Mouse (Mus musculus) kidney, adult 11 months (tissue): Measurements from ENCODE around the gene Etnk2.

Source experiments
- DNase-seq: peaks from one replicate; pipeline ENCODE4 v3.0.0; 2022

The Etnk2 gene

DNA sequence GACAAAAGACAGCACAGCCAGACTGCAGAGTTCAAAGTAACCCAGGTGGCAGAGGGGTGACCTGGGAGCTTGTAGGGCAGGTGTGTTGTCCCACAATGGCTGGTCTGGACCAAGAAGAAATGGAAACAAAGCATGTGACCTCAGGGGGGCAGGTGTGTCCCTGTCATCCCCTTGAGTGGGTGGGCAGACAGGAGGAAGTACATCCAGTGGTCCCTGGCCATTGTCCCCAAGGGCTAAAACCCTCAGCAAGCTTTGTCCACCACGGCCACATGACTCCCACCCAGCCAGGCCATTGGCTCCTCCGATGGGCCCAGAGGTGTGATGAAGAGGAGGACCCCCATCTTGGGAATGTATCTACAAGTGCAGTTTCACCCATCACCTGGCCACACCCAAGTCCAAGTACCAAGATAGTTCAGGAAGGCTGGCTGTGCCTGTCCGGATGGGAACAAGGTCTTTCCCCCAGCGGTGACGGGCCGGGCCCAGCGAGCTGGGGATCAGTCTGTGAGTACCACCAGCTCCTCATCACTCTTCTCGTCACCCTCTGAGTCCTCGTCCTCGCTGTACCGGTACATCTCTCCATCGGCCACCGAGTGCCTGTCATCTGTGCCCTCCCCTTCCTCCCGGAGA lies 19.9 kb downstream of the Etnk2 start:
- DNase-seq = no peak

DNA sequence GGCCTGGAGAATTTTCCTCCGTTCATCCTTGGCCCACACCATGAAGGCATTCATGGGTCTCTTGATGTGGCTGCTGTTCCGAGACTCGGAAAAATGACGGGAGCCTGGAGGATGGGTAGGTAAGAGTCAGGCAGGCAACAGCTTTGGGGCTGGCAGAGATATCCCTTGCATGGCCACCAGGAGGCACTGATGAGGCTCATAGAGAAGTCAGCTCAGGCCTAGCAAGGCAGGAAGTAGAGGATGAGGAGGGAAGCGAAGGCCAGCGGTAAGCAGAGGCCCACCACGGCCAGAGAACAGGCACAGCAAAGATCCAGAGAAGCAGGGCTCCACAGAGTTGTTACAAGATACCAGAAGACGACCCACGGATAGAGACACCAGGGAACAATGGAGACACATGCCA lies 22.1 kb downstream of the Etnk2 start:
- DNase-seq = peak; percentile 77

DNA sequence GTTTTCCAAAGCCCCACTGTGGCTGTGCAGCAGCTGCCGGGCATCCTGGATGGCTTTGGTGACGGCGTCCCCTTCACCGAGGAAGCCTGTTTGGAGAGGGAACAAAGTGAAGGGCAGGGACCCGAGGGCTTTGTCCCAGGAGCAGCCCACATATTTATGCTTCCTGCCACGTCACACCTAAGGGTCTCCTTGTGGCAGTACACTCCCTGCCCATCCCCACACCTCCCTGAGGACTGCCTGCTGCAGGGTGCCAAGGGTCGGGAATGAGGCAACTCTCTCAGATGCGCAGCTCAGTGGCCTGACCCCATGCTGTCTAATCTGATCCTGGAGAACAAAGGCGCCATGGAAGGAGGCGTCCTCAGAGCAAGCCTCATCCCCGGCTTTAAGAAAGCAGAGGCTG lies 22.8 kb downstream of the Etnk2 start:
- DNase-seq = no peak

DNA sequence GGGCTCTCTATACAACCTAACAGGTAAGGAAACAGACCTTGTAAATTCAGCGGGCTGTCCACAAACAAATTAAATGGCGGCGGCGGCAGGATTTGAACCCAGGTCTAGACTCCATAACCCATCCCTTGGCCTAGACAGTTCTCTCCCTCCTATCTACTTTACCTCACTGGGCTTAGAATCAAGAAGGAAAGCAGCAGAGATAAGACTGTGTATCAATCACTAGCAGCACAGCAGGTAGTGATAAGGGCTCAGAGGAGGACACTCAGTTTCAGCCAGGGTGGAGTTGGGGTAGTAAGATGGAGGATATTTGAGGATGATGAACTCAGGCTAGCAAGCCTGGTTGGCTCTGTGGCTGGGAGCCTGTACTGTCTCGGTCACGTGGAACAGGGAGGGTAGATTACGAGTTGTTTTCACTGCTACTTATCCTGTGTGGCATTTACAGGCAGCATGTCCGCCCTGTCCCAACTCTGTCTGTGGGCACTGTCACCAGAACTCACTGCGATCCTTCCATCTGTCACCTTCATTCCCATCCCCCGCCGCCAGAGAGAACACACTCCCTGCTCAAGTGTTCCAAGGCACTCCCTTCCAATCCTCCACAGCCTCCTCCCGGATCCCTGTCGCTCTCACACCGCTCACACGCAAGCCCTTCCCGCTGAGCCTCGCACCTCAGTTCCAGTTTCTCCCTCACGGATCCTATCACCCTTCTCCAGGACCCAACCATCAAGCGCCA lies 24.3 kb downstream of the Etnk2 start:
- no peak for DNase-seq

DNA sequence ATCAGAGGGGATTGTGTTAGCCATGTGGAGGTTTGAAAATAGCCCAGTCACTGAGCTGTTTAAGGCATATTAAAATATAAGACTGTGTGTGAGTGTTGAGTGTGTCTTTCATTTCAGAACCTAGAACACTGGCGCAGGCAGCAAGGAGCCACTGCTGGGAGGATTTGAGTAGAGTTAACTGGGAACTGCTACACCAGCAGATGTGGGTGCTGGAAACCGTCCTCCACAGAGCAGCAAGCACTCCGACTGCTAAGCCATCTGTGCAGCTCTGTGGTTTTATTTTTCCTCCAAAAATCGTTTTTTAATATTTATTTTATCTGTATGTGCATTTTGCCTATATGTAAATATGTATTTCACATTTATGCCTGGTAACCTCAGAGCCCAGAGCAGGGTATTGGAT lies 31.3 kb downstream of the Etnk2 start:
- no peak for DNase-seq

DNA sequence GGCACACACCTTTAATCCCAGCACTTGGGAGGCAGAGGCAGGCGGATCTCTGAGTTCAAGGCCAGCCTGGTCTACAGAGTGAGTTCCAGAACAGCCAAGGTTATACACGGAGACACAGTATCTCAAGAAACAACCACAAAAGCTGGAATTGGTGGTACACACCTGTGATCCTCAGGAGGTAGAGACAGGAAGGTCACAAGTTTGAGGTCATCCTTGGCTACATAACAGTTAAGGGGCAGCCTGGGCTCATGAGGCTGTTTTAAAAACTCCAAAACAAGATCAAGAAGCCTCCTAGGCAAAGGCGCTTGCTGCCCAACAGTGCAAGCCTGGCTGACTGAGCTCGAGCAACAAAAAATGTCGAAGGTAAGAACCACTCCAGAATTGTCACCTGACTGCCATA lies 33.3 kb downstream of the Etnk2 start:
- no peak for DNase-seq

DNA sequence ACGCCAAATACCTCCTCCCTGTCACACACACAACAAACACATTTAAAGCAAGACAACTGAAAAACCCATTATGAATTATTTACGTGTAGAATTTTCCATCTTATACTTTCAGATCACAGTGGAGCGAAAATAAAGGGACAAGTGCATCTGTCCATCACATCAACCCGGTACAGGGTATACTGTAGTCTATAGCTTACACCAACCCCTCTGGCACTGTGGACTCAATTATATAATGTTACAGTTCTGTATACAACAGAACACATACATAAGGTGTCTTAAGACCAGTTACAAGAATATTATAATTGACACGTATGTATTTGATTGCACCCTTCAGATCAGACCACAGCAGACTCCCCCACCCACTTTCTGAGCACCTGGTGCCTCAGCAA lies 33.7 kb downstream of the Etnk2 start:
- no peak for DNase-seq

DNA sequence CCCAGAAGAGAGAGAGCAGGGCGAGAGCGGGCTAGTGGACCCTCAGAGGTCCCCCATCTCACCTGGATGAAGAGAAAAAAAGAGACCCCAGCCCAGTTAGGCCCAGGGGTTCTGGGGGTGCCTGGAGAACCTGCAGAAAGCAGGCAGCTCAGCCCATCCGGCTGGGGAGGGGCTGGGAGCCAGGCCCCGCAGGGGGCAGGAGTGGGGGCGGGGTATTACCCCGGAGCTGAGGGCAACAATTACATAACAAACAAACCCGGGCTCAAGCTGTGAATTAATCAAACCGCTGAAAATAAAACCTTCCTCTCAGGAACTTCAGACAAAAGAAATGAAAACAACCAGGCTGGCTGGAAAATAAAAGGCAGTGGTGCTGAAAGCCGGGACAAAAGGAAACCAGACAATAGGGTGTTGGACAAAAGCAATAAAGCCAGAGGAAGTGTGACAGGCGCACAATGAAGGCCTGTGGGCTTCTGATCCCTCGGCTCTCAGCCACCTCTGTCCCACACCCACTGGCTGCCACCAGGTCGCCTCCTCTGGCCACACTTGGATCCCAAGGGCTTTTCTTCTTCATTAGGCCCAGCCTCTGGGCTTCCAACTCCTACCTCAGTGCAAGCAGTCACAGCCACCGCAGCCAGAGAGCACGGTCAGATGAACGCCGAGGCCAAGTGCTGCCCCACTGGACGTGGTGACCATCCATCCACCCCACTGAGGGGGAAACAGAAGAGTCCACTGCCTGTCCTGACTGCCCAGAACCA lies 34.3 kb downstream of the Etnk2 start:
- DNase-seq = no peak

DNA sequence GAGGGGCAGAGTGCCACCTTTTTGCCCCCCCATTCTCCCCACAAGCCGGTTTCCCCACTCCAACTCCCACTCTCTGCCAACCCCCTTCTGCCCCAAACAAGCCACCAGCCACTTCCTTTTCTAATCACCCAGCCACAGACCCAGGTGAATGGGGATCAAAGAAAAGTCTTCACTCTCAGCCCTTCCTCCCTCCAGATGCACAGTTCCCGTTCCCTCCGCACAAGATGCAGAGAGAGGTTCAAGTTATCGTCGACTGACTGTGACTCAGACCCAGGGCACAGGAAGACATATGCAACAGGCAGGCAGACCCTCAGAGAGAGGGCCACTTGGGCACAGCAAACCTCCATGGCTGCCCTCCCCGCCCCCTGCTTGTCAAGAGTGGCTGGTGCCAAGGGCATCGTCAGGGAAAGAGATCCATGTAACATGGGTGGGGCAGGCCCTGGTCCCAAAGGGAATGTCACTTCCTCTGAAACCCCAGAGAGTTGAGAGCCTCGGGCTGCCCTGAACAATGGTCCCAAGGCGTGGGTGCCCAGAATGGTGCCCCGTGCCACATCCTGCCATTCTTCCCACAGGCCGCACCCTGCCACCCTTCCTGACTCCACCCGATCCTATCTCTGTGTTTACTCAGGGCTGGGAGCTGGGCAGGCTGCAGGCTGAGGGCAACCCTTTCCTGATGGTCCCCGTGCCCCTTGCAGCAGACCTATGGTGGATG lies 36.8 kb downstream of the Etnk2 start:
- DNase-seq = no peak

DNA sequence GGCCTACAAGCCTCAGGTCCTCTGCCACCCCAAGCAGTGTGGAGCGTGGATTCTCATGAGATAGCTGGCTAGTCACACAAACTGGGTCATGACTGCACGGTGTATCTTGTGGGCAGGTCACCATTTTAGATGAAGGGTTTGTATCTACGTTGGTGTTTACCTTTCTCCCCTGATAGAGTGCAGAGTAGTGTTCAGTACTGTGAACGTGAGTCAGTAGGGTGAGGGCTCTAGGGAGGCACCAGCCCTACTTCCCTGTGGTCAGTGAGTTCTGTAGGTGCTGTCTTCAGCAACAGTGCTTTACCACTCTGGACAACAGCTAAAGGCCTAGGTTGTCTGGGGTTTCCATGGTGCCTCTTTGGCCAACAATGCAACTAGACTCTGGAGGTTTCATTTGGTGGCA lies 40.6 kb downstream of the Etnk2 start:
- no peak for DNase-seq

DNA sequence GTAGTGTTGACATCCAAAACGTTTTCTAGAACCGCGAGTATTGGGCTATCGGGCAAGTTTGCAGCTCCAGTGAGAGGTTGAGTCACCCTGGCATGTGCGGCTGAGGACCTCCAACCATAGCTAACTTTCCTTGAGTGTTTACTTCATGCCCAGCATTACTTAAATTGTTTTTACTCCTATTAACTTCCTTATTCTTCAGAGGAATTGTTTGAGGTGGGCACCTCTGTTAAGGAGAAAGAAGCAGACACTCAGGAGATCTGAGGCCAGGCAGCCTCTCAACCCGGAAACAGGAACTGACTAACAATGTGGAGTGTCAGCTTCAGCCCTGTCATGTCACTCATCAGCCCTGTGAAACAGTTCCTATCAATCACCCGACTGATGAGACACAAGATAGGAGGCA lies 43.2 kb downstream of the Etnk2 start:
- DNase-seq = no peak

DNA sequence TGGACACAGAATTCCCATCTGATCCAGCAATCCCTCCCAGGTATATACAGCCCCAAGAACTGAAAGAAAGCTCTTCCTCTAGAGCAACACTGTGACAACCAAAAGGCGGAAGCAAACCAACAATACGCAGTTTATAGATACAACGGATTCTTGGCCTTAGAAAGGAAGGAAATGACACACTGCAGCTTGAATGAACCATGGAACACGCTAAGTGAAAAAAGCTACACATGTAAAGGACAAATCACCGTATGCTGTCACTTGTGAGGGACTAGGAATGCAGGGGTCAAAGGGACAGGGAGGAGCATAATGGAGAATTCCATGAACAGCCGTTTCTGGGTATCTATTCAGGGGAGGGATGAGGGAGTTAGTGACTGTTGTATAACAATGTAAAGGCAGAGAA lies 44.1 kb downstream of the Etnk2 start:
- no peak for DNase-seq

DNA sequence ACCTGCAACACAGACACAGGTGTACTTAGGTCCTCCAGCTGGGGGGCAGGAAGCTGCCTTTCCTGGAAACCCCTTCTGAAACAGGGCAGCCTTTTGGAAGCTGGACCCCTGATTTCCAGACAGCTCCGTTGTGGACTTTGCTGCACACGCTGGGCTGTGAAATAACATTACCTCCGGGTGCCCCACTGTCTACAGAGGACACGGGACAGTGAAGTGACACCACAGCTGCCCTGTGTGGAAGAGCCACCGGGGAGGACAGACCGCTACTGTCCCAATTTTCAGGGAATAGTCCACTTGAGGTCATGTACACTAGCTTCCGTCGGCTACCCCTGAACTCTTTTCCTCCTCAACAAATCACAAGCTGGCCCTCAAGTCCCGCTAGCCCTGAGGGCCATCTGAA lies 44.9 kb downstream of the Etnk2 start:
- peak; percentile 4 for DNase-seq

DNA sequence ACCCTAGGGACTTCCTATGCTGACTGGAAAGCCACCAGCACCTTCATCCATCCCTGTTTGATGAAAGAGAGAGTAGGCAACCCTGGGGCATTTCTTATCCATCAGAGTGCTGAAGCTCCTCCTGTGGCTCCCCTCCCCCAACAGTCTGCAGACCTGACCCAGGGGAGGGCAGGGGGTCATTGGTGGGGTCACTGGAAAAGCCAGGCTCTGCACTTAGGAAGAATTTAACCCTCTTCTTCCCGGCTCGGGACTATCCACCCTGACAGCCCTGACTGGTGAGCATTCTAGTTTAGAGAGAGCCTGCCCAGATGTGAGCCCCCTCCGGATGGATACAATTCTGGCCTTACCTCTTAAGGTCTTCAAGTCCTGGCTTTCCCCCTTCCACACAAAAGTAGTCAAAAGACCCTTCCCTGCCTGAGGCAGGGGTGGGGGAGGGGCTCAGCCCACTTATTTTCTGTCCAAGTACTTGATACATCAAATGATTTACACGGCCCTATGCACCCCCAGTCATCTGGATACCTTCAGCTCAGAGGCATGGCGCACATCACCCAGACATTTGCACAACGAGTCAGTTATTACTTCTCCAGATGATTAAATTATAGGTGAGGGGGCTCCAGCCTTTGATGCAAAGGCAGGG lies 45.6 kb downstream of the Etnk2 start:
- peak; percentile 11 for DNase-seq

DNA sequence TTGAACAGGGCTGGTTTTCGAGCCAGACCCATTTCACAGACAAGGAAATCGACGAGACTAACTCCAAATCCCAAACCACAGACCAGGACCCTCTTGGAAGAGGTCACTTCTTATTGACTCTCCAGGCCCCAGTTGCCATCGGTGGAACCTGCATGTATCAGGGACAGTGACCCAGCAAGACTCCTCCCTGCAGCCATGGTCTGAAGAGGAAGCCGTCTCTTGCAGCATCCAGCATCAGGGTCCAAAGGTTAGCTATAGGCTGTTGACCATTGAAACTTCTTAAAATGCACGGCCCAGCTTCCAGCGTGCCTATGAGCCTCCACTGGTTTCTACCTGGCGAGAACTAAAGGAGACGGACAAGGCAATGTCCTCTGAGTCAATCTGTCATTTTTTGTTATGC lies 46.4 kb downstream of the Etnk2 start:
- DNase-seq = no peak

DNA sequence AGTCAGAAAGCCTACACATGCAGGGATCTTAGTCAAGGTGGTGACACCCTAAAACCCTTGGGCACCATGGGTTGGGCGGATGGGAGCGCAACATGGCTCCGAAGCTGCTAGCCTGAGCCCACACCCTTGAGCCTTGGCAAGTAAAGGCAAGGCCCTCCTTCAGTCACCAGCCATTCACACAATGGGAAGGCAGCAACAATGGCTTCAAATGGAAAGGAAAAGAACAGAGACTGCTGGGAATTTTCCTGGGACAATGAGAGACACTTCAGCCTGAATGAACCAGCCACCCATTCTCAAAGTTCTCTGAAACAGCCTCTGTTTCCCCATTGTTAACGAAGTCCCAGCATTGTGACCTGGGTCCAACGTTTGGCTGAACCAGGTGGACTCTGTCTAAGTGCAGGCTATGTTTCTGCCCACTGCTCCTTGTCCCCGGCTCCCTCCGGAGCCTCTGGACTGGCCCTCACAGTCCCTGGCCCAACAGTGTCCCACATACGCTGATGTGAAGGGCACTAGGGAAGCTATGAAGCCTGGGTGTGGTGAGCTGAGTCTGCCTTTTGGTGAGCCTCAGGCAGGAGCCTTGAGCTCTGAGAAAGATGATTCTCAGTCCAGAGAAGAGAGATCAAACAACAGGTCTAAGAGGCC lies 48.3 kb downstream of the Etnk2 start:
- DNase-seq = no peak

DNA sequence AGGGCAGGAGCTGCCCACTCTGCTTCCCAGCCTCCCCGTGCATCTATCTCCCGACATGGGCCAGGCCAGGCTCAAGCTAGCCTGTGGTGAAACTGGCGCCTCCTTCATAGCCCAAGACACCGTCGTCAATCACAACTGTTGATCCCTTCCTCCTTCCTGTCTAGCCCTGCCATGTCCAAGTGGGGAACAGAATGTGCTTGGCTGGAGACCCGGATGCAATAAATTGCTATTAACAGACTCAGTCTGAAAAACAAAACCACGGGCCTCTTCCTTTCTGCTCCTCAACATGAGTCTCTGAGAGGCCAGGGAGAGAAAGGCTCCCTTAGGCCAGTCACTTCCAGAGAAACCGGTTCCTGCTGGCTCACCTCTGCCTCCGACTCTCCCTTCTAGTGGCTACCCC lies 49.6 kb downstream of the Etnk2 start:
- peak; percentile 71 for DNase-seq

DNA sequence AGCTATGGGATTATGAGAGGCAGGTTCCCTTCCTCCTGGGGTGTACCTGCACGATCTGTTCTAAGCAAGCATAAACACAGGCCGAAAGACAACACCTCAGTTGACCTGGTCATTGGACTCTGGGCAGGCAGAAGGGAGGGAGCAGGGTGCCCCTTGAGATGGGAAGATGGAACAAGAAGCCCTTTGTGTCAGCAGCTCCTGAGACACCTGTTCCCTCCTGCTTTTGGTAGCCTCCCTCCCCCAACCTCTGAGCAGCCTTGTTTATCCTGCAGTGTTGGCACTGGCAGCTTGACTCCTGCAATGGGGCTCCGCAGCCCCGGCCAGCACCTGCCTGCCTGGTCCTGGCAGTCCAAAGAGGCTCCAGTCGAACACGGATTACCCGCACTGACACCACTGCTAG lies 51.7 kb downstream of the Etnk2 start:
- DNase-seq = peak; percentile 83

DNA sequence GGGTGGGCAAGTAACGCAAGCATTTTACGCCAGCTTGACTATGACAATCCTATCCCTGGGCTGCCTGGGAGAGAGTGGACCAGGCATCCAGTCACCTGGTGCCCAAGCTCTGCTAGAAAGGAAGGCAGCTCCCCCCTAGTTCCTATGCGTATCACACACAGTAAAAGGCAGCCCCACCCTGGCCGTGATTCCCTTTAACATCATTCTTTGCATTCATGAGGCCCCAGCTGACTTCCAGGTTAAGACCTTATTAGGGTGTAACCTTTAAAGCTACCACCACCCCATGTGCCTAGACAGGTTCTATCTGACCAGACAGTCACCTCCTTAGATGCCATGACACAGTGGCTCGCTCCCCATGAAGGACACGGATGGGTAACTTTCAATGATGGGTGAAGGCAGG lies 52.1 kb downstream of the Etnk2 start:
- no peak for DNase-seq

DNA sequence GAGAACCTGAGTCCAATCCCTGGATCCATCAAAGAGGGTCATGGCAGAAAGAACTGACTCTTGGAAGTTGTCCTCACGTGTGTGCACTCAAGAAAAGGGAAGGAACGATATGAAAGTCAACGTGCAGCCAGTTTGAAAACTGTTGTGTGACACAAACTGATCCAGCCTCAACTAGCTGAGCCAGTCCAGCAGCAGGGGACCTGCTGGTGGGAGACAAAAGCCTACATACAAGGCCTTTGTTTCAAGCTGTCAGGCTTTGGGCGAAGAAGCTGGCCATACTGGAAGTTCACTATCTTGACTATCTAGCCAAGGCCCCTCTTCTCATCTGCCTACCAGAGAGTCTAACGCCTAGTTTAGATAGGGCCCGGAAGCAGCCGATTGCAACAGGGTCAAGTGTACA lies 53.1 kb downstream of the Etnk2 start:
- DNase-seq = no peak

DNA sequence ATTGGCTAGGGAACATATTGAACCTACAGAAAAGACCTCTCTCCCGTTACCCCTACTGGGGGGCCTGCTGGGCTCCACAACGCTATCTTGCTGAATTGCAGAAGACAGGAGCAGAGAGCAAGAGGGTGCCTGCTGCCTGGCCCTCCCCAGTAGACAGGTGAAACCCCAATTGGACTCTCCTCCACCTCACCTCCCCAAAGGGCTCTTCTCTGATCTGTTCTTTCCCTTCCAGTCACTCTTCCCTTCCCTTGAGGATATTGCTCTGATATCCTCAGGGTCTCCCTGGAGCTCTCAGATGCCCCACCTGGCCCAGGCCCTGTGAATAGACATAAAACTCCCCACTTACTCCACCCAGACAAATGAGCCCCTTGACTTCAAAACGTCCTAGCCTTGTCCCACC lies 53.7 kb downstream of the Etnk2 start:
- DNase-seq = no peak

DNA sequence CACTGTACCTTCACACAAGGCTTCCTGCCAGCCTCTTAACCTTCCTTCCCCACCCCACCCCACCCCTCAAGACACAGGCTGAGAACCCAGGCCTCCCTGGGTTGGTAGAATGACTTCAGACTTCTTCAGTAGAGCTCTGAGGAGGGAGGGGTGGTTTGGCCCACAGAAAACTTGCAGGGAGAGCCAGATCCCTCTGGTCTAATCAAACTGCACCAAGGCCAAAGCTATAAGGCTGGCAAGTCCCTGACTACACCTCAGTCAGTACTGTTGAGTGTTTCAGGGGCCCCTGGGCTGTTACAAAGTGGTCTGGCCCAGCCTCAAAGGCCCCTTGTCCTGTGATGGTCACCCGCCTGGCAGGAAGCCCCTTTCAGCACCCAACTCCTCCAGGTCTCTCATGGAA lies 54.2 kb downstream of the Etnk2 start:
- no peak for DNase-seq
